Mouse (Mus musculus) retina, postnatal 1 day (tissue): ENCODE measurements around the gene C2cd4d.

Experiments used
- DNase-seq: peaks from one replicate; pipeline ENCODE4 v3.0.0-alpha.2; 2012

The C2cd4d gene

GRCm38 (mm10) chr3:94377028-94377923, 15.0 kb downstream of the C2cd4d start:
- DNase-seq: no peak

DNA sequence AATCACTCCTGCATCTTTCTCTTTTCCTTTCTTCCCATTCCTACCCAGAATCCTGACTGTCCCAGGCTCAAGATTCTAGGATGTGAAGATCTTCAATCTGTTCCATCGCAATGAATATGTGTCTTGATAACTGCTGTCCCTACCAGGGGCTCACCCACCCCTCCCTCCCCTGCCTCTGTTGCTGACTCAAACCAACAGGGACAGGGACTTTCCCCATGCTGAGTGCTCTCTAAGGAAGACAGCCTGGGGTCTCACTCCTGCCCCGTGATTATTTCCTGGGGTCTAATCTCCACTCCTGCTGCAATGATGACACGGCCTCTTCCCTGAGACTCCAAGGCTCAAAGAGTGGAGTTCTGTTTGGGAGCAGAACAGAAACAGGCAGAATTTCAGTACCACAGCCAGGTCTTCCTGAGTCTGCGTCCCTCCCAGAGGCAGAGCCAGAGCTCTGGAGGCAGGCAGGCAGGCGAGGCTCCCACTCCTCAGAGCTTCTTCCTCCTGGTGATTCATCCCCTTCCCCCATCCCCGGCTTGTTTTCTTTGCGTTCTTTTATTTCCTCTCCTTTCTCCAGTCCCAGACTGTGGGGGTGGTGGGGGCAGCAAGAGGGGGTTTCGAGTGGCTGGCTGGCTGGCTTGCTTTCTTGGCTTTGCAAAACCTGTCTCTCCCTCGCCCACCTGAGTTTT, 17.7 kb downstream of the C2cd4d start:
- no peak for DNase-seq

- DNase-seq: no peak
These were observed 20.1 kb downstream of the C2cd4d start for GRCm38 (mm10) chr3:94382308-94382707.

GRCm38 (mm10) chr3:94383476-94383875, 21.2 kb downstream of the C2cd4d start:
- no peak for DNase-seq

DNA sequence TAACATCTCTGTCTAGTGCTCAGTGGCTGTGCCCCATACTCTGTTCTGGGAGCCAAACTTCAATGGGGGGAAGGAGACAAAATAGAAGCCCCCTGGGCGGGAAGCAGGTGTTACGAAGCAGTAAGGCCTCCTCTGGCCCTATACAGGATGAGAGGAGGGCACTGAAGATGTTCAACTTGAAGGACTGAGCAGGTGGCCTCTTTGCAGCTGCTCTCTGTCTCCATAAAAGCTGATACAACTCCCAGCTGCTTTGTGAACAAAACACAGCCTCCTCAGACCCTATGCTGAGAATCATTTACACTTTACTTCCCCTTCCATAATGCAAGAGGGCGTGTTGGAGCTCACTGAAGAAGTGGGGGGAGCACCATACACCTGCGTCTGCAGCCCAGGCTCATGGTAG, 24.4 kb downstream of the C2cd4d start:
- no peak for DNase-seq

GRCm38 (mm10) chr3:94387391-94387790, 25.2 kb downstream of the C2cd4d start:
- DNase-seq: no peak

GRCm38 (mm10) chr3:94388047-94388446, 25.8 kb downstream of the C2cd4d start:
- peak; percentile 29 for DNase-seq

GRCm38 (mm10) chr3:94389420-94389819, 27.2 kb downstream of the C2cd4d start:
- no peak for DNase-seq

- no peak for DNase-seq
These were observed 28.8 kb downstream of the C2cd4d start for GRCm38 (mm10) chr3:94391001-94391400.

DNA sequence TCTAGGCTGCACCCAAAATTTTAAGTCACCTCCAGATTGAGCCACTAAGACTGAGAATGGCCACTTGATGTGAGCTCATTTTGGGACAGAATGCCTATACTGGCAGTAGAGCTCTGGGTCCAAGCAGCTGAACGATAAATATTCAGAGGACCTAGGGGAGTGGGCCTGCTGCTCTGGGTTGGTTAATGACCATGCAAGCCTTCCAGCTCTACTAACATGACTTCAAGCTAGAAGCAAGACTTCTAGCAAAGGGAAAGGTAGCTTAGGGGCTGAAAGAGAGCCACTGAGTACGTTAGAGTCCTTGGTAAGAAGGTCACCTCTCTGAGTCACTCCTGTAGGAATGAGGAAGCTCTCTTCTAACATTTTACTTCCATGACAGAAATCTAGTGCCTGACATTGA, 29.9 kb downstream of the C2cd4d start:
- DNase-seq: no peak

DNA sequence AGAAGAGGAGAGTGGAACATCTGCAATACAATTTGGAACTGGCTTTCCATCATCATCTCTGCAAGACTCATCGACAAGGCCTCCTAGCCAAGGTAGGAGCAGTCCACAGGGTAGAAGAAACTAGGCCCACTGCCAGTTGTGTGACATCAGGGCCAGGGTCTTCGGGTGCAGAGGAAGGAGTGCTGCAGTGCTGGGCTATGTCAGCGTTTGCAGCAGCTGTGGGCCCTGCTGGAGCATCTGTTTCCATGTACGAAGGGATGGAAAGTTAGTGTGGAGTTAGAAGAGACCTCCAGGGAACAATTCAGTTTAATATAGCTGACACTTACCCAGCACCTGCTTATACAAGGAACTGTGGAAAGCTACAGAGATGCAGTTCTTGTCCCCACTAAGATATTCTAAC, 30.8 kb downstream of the C2cd4d start:
- no peak for DNase-seq

GRCm38 (mm10) chr3:94396336-94396735, 34.1 kb downstream of the C2cd4d start:
- DNase-seq: no peak

DNA sequence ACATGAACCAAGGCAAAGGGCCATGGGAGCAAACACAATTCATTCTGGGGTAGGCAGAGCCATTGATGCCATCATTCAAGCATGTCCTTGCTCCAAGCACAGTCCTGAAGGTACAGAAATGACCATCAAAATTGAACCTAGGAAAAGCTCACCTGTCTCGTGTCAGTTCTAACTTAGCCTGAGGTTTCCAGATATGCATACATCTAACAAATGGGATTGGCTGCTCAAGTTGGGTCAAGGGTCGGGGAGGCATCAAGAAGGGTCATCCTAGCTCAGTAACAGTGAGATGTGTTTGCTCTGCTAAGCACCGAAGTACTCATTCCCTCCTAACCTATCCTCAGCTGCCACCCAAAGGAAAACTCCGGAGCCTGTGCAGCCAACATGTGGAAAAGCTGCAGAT, 34.6 kb downstream of the C2cd4d start:
- no peak for DNase-seq

DNA sequence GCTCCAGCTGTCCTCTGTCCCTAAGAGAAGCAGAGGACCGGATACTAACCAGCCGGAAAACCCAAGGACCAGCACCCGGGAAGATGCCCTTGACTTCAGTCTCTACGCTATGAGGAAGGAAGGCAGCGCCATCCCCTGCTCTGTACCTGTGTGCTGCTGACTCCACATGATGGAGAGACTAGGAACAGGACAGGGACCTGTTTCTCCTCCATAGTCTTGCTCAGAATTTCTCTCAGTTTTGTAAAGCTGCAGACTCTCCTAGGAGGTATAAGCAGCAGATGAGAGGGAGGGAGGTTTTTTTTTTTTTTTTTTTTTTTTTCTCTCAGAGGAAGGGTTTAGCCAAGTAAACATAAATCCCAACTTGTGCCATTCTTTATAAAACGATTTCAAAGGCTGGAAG, 36.0 kb downstream of the C2cd4d start, which contains the start of gene Lingo4:
Gene Lingo4 (plus strand): TSS at position 301 of the 400 bp plus-strand sequence.
- no peak for DNase-seq

- DNase-seq: peak; percentile 65
These were observed 36.8 kb downstream of the C2cd4d start for GRCm38 (mm10) chr3:94398943-94399481.

GRCm38 (mm10) chr3:94399663-94400310, 37.5 kb downstream of the C2cd4d start:
- peak; percentile 43 for DNase-seq

- no peak for DNase-seq
These were observed 40.2 kb downstream of the C2cd4d start for GRCm38 (mm10) chr3:94402451-94402850.

- DNase-seq: peak; percentile 47
These were observed 42.3 kb downstream of the C2cd4d start for GRCm38 (mm10) chr3:94404366-94405054.

DNA sequence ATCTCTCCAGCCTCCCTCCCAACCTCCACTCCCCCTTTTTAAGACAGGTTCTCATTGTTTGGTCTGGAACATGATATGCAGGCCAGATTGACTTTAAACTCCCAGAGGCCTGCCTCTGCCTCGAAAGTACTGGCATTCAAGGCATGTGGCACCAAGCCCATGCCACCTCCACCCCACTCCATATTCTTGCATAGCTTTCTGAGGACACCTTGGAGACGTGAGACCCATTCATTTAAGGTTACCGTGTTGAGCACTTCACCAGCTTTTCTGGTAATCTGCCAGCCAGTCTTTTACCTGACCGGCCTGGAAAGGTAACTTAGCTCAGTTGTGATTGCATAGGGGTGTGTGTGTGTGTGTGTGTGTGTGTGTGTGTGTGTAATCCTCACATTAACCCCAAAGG, 43.3 kb downstream of the C2cd4d start:
- DNase-seq: no peak

- DNase-seq: no peak
These were observed 50.3 kb downstream of the C2cd4d start for GRCm38 (mm10) chr3:94412530-94412929.

DNA sequence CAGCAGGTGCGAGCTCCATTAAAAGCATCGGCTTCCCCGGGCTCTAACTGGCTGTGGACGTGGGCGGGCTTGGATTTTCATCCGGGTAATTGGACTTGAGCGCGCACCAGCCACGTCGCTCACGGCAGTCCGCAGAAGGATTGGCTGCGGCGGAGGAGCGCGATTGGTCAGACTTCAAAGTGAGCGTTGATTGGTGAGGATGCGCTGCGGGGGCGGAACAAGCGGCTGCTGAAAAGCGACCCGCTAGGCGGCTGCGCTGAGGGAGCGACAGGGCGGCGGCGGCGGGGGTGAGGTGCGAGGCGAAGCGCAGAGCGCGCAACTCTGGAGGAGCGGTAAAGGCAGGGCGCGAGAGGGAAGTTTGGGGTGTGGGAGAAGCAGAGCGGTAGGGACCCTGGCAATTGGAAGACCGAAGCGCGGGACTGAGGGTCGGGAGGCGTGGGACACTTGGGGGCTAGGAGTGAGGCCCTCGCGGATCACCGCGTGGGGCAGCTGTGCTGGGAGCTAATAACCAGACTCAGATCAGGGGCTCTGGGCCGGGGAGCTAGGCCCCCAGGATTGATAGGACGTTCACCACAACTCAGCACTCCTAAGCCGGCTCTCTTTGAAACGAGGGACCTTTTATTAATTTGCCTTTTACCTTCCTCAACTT, 50.9 kb downstream of the C2cd4d start, which contains the start of gene Tdrkh:
Gene Tdrkh (plus strand): TSS at position 243 of the 649 bp plus-strand sequence.
- DNase-seq: peak; percentile 99
